In genomic region chr14:60726091-60726490, GRCm38 (mm10) we compare ENCODE assay signal across 9 mouse cellular contexts. TPM values are rescaled to one million over a fixed set of nuclear protein-coding genes. Genes with fewer than 3 reads are reported as not detected.
DNase-seq lines count a peak whose midpoint lies in the region; ATAC-seq and TF ChIP-seq lines count a peak whose summit lies in the region.
"Had no signal": no experiment of that assay in that cellular context is flagged by ENCODE, and none has a peak within 500 bp of the region (broad histone marks: within the 10 kb centered on the region; RNA-seq: fewer than 3 reads in every experiment).

No protein-coding gene starts in this region.

- 55% methylated on average over 6 of the region's 6 CpGs for WGBS in lung, postnatal 0 days

- H3K4me3 ChIP-seq in lung, postnatal 0 days (ENCODE audit: low read depth, low read length), result no peak overlapping the region
- H3K4me3 ChIP-seq: myocyte had no signal

- no peak for TF ChIP-seq EP300 in lung, postnatal 0 days (IDR thresholded peaks at IDR 0.05)

- no peaks in the 10 kb centered on the region for H3K27me3 ChIP-seq in lung, postnatal 0 days (replicated peaks; ENCODE audit: insufficient read depth, low read length)

- H3K36me3 ChIP-seq in lung, postnatal 0 days (ENCODE audit: insufficient read depth, low read length), result no peaks in the 10 kb centered on the region

- peak; percentile 68; the same call in 1 of the 2 replicates for ATAC-seq in cerebellum, adult (ENCODE audit: insufficient number of reproducible peaks, low FRiP score, low TSS enrichment)
- ATAC-seq in lung, postnatal 0 days, result 0 out of 2 replicates have a peak, but pooled peaks have one; percentile 21
- peak; percentile 33 for ATAC-seq in inflammation-experienced regulatory T-cells, adult 6 months

- no peak overlapping the region for H3K4me2 ChIP-seq in lung, postnatal 0 days (replicated peaks; ENCODE audit: low read depth, low read length)

- TF ChIP-seq CTCF in lung, postnatal 0 days (IDR thresholded peaks at IDR 0.05), result no peak

- H3K4me1 ChIP-seq in lung, postnatal 0 days (ENCODE audit: insufficient read depth, low read depth, low read length), result peaks cover 7% of the 10 kb centered on the region; the same call in 1 of the 2 replicates

- H3K27ac ChIP-seq in lung, postnatal 0 days (ENCODE audit: low read length), result no peak overlapping the region

- DNase-seq in cerebellum, adult 11 months, result no peak
- DNase-seq in lung, postnatal 0 days (ENCODE audit: low spot score), result no peak
- DNase-seq in lung, postnatal 10 days, result no peak
- peak; percentile 35 for DNase-seq in retina, embryonic 14.5 days (ENCODE audit: low spot score)
- DNase-seq in left cerebral cortex, adult 18-20 months (ENCODE audit: low spot score in 2 of 2), result no peak
- DNase-seq in thymus, postnatal 14 days, result no peak

- H3K9ac ChIP-seq in lung, postnatal 0 days (replicated peaks; ENCODE audit: low read depth), result no peak overlapping the region

- H3K9me3 ChIP-seq in lung, postnatal 0 days (ENCODE audit: low read length), result no peaks in the 10 kb centered on the region

RNA-seq across cellular contexts. Expression of gene C1qtnf9, which starts 41.8 kb away (rescaled TPM):
- polyA plus RNA-seq in lung, postnatal 0 days (2015; fragmentation: Nextera tagmentation; extraction: Ambion mirVana), result 0.45 and 0.77 TPM in 2 replicates
- under 1 TPM in 1 of 3 experiments, not detected in 2; 0.30 TPM for polyA plus RNA-seq in inflammation-experienced regulatory T-cells, adult 6 months (2017; shearing (Covaris generic))
- under 1 TPM; 0.28 to 0.37 TPM for total RNA-seq in left cerebral cortex, adult 18-20 months (2021)
- polyA plus RNA-seq: myocyte had no signal

RNA-seq across cellular contexts. Expression of gene Mipep, which starts 58.3 kb away (rescaled TPM):
- 7.7 and 9.9 TPM in 2 replicates for polyA plus RNA-seq in lung, postnatal 0 days (2015; fragmentation: Nextera tagmentation; extraction: Ambion mirVana)
- 1 to 10 TPM; 1.7 to 2.1 (median 1.9) TPM for polyA plus RNA-seq in inflammation-experienced regulatory T-cells, adult 6 months (2017; shearing (Covaris generic))
- 10 to 100 TPM; 25.9 TPM for total RNA-seq in left cerebral cortex, adult 18-20 months (2021)
